Mouse (Mus musculus): ENCODE measurements at regions not wholly inside any gene's neighbourhood (a gene's known extent, or its start where the extent isn't known, plus 50 kb on each side); places are given as distances from the start of the nearest gene placed in this dataset.

DNA sequence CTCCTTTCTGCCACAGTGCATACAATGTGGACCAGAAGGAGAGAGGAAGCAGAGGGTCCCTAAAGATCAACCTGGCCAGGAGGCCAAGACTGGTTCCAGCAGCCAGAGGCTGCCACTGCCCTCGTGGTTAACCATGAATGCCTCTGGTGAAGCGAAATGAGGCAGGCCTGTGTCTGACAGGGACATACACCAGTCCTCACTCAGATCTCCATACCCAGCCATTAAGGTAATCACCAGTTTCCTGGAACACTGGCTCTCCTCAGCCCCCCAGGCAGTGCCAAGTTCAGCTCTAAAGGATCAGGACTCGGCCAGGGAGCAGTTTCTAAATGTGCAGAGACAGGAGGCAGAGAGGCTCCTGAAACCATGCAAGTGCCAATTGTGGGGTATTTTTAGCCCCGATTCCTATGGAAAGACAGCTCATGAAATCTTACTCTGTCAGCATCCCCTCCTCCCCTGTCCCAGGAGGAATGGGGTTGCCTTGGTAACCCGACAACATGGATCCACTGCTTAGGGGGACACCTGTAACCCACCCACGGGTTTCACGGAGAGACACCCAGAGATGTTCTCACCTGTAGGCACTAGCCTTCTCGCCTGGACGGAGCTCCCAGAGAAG lies 103.6 kb downstream of the Ier5 start:
- no peak for DNase-seq (ENCODE audit: low spot score)

DNA sequence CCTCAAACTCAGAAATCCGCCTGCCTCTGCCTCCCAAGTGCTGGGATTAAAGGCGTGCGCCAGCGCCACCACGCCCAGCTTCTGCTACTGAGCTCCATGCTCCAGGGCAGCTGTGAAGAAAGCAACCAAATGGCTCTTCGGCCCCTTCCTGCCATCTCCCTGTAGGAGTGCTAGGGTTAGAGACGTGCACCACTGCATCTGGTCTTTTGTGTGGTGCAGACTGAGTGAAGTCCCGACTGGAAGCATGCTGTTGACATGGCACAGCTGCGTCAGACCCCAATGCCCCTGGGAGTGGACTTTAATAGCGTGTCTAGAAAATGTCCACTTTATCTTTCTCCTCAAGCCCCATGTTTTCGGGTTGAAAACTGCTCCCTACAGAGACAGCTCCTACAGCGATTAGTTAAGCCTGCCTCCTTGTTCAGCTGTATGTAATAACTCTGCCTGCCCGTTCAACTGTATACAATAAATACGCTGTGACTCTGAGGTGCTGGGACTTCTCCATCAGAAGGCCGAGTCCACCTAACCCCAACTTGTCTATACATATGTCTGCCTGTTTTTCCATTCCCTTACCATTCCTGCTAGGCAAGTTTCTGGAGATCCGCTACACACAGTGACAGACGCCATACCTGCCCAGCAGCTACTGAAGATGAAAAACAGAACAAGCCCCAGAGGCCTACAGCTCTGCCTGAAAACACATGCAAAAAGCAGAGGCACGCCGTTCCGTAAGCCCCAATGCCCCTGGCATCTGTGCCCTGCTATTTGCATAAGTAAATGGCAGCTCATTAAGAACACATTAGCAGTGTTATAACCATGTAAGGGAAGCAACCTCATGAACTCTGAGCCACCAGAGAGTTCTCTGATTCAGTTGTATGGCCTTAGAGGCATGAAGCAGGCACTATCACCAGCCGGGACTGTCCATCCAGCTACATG lies 105.2 kb downstream of the Ier5 start:
- no peak for DNase-seq (ENCODE audit: low spot score)

DNA sequence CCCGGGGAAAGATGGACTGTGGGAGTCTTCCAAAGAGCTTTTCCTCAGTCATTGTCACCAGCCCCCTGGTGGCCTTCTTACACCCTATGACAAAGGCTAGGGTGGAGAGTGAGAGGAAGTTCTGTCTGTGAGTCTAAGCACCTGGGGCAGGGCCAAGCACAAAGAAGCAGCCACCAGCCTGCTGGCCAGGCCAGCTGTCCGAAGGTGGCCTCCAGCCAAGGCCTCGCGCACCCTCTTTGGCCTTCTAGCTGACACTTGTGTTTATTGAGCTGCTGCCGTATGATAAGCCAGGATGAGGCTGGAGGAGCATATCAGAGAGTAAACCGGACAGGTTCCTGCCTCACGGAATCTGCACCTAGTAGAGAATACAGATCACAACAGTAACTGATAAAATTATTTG lies 99.0 kb upstream of the Cacna1e start:
- no peak for DNase-seq (ENCODE audit: low spot score)

GRCm38 (mm10) chr1:154982836-154983235 lies 98.5 kb upstream of the Cacna1e start:
- DNase-seq (ENCODE audit: low spot score) = no peak

DNA sequence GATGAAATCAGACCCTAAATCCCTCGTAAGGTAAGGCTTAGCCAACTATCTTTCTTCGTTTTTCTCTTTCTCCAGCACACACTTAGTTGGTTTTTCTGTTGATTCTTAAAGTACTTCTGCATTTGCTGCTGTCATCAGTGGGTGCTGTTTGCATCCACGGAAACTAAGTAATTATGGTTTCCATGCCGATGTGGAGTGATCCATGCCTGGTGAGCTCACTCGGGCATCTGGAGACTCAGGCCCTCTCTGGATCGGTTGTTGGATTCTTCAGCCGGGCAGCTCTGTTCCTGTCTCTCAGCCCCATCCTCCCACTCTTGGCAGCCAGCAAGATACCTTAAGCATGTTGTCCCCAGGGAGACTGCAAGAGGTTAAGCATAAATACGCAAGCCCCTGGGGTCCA lies 97.4 kb upstream of the Cacna1e start:
- DNase-seq (ENCODE audit: low spot score) = no peak

GRCm38 (mm10) chr1:154975732-154976131 lies 91.4 kb upstream of the Cacna1e start:
- no peak for DNase-seq (ENCODE audit: low spot score)

- no peak for DNase-seq (ENCODE audit: low spot score)
These were observed 77.0 kb upstream of the Cacna1e start for GRCm38 (mm10) chr1:154961271-154961670.

DNA sequence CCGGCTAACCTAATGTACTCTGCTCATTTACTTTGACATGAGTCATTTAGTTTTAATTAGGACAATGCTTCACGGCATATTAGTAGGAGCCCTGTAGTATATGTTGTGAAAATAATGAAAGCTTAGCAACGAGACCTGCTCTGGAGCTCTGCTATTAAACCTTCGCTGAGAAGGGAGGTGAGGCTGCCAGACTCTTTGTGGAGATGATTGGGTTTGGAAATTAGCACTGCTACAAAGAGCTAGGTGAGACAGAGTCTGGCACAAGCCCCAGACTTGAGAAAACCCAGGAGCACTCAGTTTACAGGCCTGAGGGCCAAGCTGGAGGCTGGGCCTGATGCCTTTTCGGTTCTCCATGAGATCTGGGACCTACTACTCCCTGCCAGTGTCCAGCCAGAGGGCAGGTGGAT lies 72.3 kb upstream of the Cacna1e start:
- DNase-seq (ENCODE audit: low spot score) = no peak

DNA sequence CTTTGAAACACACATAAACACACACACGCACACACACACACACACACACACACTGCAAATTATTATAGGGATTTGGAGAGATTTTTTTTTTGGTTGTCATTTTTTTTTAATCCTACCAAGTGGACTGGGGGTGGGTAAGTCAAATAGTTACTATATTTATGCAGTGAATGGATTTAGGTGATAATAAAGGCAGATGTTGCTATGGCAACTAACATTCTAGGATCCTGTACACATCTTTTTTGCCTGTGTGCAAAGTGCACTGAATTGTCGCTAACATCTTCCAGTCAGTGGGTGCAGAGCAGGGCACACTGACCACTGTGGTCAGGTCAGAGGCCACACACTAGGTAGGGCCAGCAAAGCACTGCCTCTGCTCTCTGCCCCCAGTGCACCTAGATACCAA lies 68.4 kb upstream of the Cacna1e start:
- DNase-seq (ENCODE audit: low spot score) = no peak
